Mouse (Mus musculus) heart, adult 9 months (tissue): ENCODE data around the gene Nr1i3.
A peak's percentile ranks its signal among the peaks of the same experiment; 100 is the strongest.
"Not testable (repeated sequence)": the region's sequence is repeated elsewhere in the genome, so short reads cannot be mapped to it uniquely, and the experiment has no call there.

ENCODE experiments used
- DNase-seq, 2 experiments: peaks; one replicate each; pipeline ENCODE4 v3.0.0; 2022; ENCODE audit warnings: low spot score in 2 of 2

Gene Nr1i3

DNA sequence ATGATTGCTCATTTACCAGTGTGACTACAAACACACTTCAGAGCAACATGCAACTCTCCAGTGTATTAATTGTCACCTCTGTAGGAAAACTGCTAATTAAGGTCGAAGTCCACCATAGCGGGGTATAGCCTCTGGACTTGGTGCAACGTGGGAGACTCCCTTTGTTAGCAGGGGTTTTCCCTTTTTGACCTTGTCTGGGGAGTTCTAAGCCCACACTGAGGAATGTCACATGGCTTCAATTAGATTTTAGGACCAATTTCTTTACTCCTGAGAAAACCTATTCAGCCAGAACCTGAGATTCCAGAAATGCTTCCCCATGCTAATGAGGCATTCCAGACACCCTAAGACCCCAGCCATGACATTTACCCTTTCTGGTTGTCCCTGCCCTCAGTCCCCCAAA is 16.4 kb downstream of the Nr1i3 start:
- DNase-seq: no peak

DNA sequence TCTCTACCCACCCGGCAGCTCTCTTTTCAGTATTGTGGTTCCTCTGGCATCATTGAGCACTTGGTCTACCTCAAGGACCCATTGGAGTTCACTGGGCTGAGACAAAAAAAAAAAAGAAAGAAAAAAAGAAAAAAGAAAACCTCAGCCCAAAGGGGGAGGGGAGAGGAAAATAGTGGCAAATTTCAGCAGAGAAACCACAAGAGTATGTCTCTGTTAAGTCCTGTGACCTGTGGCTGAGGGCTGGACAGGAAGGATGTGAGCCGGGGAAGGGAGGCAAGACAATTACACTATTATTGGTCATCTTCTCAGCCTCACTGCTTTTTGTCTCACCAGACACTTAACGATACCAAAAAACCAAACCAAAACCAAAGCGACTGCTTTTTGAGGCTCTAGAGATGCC is 18.1 kb downstream of the Nr1i3 start:
- no peak for DNase-seq

DNA sequence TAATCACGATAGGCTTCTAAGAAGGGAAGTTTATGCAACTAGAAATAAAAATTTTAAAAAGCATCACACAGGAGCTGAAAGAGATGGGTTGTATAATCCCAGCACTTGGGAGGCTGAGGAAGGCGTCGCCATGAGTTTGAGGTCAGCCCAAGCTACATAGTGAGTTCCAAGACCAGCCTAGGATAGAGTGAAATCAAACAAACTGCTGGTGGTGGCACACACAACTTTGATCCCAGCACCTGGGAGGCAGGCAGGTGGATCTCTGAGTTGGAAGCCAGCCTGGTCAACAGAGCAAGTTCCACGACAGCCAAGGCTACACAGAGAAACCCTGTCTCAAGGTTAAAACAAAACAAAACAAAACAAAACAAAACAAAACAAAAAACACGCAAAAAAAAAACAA is 18.6 kb downstream of the Nr1i3 start:
- no peak for DNase-seq

DNA sequence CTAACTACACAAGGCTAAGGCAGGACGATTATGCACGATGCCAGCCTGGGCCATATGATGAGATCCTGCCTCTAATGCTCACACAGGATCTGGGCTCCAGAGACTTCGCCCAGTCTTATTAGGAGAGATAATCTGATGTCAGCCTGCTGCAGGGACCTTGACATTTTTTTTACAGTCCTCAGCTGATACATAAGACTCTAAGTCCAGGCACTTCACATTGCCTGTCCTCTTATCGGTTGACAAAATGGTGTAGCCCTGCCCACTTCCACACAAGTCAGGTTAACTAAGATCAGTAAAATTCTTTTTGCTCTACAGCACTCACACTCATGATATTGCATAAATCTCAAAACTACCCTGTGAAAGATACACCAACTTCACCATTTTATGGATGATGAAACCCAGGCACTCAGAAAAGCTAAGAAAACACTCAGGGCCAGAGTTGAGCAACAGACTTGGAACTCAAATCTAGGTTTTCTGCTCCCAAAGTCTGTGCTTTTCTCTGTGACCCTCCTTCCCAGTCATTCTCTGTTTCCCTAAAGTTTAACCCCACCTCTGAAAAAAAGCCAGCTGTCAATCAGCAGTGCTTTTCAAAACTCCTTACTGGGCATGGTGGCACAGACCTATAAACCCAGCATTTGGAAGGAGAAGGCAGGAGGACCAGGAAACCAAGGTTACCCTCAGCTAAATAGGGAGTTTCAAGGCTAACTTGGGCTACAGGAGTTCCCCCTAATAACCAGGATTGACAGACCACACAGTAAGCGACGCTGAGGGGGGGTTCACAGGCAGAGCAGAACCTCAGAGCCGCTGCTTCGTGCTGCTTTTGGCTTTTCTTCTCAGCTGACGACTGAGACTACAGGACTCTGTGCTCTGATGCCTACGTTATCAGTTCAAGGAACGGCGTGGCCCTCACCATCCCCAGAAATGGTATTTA is 19.3 kb downstream of the Nr1i3 start:
- no peak for DNase-seq

DNA sequence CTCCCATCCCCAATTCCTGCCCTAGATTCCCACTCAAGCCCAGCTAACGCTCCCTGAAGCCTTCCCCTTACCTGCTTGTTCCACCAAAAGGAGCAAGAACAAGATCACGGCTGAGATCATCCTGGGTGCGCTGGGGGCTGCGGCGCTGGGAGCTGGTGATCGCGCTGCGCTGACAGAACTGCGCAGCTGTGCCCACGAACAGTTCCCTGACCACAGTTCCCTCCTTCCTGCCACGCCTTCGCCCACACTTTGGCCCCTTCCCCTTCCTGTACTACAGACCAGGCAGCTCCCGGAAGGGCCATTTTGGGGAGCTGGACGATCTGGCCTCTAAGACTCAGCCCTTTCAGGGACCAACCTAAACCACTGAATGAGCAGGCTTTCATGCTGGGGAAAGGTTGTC is 20.4 kb downstream of the Nr1i3 start, which contains the start of gene Fcer1g:
TSS of gene Fcer1g (minus strand) at position 240 of the 400 bp plus-strand sequence.
- no peak for DNase-seq

DNA sequence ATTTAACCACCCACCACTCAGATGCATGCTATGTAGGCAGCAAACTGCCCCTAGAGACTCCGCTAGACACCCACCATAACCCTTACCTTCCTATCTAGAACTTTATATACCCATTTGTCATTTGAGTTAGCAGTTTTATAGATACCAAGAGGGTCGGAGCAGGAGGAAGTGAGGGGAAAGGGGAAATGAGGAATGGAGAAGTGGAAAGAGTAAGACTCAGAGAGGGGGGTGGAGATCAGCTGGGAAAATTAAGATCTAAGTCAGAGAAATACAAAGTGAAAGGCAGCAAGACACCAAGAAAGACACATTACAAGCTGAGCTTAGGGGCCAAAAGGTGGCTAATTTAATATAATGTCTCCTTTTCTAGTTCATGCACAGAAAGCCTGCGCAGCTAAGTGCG is 20.8 kb downstream of the Nr1i3 start:
- DNase-seq: no peak

DNA sequence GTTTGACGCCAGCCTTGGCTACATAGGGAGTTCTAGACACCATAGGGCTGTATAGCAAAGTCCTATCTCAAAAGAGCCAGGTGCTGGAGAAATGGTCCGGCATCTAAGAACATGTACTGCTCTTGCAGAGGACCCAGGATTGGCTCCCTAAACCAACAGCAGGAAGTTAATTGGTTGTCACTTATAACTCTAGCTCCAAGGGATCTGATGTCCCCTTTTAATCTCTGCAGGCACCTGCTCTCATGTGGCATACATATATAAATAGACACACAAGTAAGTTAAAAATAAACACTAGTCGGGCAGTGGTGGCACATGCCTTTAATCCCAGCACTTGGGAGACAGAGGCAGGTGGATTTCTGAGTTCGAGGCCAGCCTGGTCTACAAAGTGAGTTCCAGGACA is 22.0 kb downstream of the Nr1i3 start:
- no peak for DNase-seq

DNA sequence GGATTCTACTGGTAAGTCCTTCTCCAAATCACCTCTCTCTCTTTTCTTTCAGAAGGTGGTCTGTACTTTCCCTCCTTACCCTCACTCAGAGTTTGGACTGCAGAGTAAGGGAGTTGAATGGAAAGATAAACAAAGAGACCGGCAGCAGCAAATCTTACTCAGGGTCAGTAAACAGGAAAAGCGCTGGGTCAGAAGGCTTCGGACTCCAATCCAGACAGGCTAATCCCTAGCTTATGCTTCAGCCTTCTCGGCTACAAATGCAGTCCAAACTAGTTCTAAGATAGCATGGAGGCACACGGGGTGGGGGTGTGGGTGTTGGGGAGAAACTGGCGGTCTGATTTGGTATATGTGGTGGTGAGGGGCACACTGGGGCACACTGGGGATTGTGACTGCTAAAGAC is 23.7 kb downstream of the Nr1i3 start:
- no peak for DNase-seq

DNA sequence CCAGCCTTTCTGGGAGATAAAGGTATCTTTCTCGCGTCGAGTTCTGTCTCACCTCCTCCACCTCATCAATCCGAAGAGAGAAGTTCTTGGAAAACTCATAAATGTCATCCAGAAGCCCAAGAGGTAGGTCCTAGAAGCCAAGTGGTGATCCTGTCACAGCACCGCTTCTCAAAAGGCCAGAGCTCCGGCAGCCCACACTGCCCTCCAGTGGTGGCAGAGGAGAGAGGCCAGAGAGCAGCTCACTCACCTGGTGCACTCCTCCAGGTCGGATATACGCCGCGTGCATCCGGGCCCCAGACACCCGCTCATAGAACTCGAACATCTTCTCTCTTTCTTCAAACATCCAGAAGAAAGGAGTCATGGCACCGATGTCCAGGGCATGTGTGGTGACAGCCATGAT is 24.7 kb downstream of the Nr1i3 start:
- DNase-seq: no peak

DNA sequence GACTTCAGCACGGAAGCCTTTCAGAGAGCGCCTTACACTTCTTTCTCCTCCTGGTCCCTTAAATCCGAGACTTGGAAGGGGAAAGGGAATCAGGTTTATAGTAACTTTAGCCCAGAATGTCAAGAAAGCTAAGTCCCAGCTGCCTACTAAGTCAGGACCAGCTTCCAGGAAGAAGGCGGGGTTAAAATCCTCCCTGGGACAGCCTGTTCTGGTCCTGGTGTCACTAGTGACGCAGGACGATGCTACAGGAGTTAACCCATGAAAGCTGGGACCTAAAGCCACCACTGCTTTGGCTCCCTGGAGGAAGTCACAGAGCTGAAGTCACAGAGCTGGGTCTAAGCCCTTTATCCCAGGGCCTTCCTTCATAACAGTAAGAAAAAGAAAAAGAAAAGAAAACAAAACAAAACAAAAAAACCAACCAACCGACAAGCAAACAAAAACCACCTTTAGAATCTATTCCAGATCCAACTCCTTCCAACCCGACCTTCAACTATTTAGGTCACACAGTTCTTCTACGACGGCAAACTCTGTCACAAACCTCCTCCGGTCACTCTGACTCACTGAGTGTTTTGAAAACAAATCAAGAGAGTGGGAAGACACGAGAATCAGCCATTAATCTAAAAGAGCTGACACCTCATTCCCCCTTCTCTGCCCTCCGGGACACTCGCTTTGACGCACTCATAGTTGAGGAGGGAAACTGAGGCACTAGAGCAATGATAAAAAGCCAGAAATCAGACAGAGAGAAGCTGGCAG is 26.4 kb downstream of the Nr1i3 start:
- DNase-seq: peak; percentile 67 to 71

DNA sequence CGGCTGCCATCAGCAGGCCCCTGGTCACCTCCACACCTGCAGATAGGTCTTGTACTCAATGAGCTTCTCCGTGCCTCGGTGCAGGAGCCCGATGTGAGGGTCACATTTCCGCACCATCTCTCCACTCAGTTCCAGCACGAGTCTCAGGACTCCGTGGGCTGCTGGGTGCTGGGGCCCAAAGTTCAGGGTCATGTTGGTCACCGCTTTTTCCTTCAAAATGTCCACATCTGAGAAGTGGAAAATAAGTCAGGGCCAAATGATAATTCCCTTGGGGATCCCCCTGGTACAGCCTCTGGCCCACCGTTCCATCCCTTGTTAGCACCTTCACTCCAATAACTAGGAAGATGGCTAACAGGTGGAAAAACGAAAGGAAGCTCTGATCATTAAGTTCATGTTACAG is 27.1 kb downstream of the Nr1i3 start:
- DNase-seq: no peak

DNA sequence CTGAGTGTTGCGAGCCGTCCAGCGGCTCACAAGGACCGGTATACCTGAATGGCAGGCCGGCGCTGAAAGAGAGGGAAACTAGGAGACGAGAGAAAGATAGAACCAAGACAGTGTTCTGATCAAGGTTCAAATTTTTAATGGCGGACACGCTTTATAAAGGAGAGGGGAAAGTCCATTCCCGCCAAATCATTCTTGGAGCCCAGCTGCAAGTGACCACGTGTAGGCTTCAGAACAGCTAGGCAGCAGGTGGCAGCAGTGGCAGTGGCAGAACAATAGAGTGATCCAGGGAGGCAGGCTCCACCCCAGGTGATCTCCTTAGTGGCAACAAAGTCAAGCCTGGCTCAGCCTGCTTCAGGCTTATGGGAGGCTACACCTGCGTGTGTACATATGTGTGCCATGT is 28.2 kb downstream of the Nr1i3 start:
- DNase-seq: not testable (repeated sequence)

DNA sequence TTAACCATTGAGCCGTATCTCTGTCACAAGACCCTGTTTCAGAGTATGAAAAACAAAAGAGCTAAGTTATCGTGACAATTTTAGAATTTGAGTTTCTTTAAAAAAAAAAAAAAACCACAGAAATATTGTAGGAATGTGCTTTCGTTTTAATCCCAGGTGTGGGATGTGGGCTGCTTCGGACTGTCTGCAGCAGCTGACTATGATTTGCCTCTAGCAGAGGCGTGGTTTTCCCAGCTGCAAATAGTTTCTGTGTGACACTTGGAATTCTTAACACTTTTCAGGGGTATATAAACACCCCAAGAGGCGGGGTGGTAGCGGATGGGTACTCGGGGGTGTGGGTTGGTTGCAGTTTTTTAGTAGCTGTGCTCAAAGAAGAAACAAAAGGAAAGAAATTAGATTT is 31.6 kb downstream of the Nr1i3 start:
- no peak for DNase-seq

DNA sequence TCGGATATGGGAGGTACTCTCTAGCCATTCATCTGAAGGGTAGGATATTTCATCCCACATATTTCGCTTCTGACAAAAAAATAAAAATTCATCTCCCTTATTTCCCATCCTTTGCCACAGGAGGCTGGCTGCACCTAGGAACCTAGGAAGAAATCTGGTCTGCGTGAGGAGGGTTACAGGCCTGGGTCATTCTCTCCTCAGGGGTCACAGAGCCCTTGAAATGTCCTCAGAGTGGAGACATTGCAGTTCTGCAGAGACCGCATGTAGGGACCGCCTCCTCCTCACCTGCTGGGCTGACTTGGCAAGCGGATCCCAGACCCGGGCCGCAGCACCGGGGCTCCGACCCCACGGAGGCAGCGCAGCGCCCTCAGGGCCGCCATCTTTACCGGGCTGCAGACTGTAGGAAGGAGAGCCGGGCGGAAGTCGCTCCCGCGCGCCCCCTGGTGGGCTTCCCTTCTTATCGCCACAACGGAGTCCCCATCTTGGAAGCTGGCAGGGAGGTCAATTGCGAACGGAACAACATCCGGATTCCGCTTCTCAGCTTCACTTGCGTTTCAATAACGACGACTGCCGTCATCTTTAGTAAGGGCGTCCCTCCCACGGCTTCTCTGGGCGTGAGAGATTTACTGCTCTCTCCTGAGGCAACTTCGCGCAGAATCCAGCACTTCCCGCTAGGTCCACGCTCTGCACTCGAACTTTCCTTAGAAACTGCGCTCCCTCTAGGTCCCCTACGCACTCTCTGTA is 33.1 kb downstream of the Nr1i3 start:
- DNase-seq: peak; percentile 95 to 98

DNA sequence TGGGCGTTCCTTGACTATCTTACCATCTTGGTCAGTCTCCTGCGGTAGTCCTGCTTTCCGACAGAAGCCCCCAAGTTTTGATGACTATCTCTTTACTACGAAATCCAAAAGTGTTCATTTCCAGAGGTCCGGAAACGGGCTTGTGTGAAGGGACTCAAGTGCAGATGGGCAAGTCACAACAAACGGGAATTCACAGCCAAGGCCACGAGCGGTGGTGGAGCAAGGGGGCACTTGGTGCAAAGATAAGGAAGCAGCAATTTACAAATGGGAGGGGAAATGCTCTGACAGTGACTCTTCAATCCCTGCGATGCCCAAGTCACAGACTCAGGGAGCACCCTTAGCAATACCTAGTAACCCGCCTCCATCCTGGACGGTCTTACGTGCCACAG is 33.7 kb downstream of the Nr1i3 start:
- DNase-seq: no peak

DNA sequence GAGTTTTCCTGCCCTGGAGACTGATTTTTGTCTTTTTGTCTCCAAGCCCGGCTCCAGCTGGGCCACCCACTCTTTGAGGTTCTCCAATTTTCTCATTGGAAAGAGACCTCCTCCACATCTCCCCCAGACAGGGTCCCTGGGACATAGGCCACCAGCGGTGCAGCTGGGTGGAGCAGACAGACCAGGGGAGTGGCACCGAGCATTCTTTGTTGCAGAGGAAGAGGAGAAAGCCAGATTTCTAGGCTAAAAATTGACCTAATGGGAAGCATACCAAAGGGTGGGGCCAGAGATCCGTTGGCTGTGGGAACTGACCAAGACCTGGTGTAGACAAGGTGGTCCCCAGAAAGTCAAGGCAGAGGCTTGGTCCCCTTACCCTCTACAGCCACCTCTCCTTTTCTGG is 34.1 kb downstream of the Nr1i3 start:
- DNase-seq: peak in 1 of 2 experiments; percentile 55

DNA sequence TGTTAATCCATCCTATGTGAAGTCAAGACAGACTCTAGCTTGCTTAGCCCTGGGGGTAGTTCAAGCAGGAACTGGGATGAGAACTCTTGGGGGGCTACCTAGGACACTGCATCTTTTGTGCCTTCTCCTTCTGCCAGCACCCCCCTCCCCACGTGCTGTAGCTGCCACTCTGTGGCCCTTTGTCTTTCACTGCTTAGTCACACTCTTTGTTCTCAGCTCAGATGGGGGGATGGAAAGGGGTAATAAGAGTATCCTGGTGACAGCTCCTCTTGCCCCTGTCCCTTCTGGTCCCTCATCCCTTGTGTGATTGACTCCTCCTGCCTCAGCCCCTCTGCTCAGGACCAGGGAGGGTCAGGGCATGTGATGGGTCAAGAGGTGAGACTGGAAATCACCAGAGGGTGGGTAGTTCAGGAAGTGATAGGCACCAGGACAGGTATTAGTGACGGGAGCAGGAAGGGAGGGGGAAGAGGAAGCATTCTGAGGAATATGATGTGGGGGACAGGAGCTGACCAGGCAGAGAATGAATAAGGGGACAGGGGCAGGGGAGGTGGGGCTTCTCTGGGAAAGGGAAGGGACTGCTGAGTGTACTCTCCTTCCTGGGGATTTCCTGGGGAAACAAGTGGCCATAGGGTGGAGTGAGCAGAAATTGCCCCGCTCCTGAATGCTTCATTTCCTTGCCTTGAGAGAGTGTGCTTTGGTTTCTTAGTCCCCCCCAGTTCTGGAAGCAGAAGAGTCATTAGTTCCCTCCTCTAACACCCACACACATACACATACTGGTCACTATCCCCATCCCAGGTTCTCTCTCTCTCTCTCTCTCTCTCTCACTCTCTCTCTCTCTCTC is 34.8 kb downstream of the Nr1i3 start:
- DNase-seq: no peak

DNA sequence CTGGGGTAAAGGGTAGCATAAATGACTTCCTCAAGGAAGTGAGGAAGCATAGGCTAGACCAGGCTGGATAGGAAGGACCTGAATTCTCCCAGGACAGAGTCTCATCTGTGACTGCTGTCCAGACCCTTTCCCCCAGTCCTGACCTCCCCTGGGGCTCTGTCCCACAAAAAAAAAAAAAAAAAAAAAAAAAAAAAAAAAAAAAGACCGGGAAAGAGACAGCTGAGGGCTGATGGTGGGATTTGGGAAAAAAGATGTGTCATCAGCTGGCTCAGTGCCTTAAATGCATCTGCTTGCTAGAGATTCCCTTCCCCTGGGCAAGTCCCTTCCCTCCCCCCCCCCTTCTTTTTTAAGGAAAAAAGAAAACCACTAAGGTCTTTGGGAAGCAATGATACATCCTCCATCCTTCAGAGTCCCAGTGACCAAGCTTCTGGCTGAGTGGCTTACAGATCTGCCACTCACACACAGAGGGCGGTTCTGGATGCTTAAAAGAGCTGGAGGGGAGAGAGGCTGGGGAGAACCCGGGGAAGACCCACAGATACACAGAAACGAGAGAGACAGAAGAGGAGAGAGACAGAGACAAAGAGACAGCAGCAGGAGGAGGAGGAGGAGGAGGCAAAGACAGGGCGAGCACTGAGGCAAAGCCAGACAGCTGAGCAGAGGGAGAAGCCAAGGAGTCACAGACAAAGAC is 36.3 kb downstream of the Nr1i3 start, which contains the start of gene Adamts4:
TSS of gene Adamts4 (plus strand) at position 509 of the 688 bp plus-strand sequence.
- DNase-seq: peak in 1 of 2 experiments; percentile 68

DNA sequence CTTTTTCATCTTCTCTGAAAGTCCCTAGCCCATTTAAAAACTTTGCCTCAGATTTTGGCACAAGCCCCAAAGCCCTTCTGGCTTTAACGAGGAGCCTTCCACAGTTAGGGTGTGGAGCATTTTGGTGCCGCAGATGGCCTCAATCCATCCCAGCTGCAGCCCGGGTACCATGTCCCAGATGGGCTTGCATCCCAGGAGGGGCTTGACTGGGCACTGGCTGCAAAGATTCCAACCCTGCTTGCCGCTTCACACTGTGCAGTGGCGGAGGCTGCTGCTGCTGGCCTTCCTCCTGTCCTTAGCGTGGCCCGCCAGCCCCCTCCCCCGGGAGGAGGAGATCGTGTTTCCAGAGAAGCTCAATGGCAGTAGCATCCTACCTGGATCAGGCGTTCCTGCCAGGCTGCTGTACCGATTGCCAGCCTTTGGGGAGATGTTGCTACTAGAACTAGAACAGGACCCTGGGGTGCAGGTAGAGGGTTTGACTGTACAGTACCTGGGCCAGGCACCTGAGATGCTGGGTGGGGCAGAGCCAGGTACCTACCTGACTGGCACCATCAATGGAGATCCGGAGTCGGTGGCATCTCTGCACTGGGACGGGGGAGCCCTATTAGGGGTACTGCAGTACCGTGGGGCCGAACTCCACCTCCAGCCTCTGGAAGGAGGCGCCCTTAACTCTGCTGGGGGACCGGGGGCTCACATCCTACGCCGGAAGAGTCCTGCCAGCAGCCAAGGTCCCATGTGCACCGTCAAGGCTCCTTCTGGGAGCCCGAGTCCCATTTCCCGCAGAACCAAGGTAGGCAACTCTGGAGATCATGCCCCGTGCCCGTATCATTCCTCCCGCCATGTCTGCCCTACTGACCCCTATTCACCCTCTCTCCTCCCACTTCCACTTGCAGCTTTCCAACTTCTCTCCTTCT is 37.2 kb downstream of the Nr1i3 start, which contains the start of gene Ndufs2:
TSS of gene Ndufs2 (minus strand) at position 709 of the 914 bp plus-strand sequence.
- no peak for DNase-seq
